Mouse (Mus musculus) intestine, embryonic 15.5 days (tissue): ENCODE measurements around the gene Cdhr4. TPM values are rescaled to one million over a fixed set of nuclear protein-coding genes. Genes with fewer than 3 reads are reported as not detected.
A peak's percentile ranks its signal among the peaks of the same experiment; 100 is the strongest.

Source experiments
- ATAC-seq: fragments of 200-750 bp; cut with Nextera tagmentation; 2 replicates; pipeline ENCODE4 v1.8.0; 2017; ENCODE audit warnings: moderate TSS enrichment, moderate library complexity
- H3K27ac ChIP-seq: fragments of 300-500 bp; sonication (generic); 2 replicates; pipeline ENCODE4 v1.5.1; 2015; ENCODE audit warnings: mild to moderate bottlenecking, inconsistent platforms
- H3K27me3 ChIP-seq: fragments of 300-500 bp; sonication (generic); replicated peaks from 2 replicates; pipeline ENCODE4 v1.6.1; 2015; ENCODE audit warnings: inconsistent platforms
- H3K36me3 ChIP-seq: fragments of 300-500 bp; sonication (generic); 2 replicates; pipeline ENCODE4 v1.6.1; 2015; ENCODE audit warnings: inconsistent platforms
- H3K4me1 ChIP-seq: fragments of 300-500 bp; sonication (generic); replicated peaks from 2 replicates; pipeline ENCODE4 v1.6.1; 2015; ENCODE audit warnings: inconsistent platforms
- H3K4me2 ChIP-seq: fragments of 300-500 bp; sonication (generic); replicated peaks from 2 replicates; pipeline ENCODE4 v1.6.1; 2015; ENCODE audit warnings: mild to moderate bottlenecking, inconsistent platforms
- H3K4me3 ChIP-seq: fragments of 300-500 bp; sonication (generic); replicated peaks from 2 replicates; pipeline ENCODE4 v1.5.1; 2015; ENCODE audit warnings: inconsistent platforms
- H3K9ac ChIP-seq: fragments of 300-500 bp; sonication (generic); 2 replicates; pipeline ENCODE4 v1.6.1; 2015; ENCODE audit warnings: inconsistent platforms
- H3K9me3 ChIP-seq: fragments of 300-500 bp; sonication (generic); 2 replicates; pipeline ENCODE4 v1.6.1; 2016; ENCODE audit warnings: inconsistent platforms
- WGBS: fragments of 180-500 bp; shearing (Covaris S2); methylation state at CpG from one replicate; pipeline ENCODE4 v1.1.7; 2015; 5-methylcytosine and 5-hydroxymethylcytosine counted together
- polyA plus RNA-seq: library from polyadenylated mRNA; unstranded; fragments of >200 nt; fragmentation: Nextera tagmentation; extraction: Ambion mirVana; gene quantifications from 2 replicates; pipeline ENCODE4 v1.2.1, GENCODE M21; 2015

Cdhr4 gene
- polyA plus RNA-seq, result 8.4 and 9.4 TPM in 2 replicates

DNA sequence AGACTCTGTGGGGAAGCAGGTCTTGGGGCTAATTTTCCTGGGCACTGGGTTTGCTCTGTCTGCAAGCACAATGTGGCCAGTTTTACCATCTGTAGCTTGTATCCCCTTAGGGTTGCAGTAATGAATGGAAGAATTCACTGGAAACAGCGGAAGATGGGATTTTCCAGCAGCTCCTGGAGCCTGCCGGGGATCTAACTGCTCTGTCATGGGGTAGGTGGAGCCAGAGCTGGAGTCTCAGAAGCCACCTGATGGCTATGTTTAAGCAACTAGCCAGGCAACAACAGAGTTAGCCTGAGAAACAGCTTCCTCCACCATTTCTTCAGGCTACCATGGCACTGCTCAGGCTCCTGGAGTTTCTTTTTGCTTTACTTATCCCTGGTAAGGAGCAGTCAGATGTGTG is at the start of gene Cdhr4:
Cdhr4 (plus strand) TSS at position 301 of the 400 bp plus-strand sequence.
- WGBS, result 72% methylated on average over 2 of the region's 2 CpGs
- Histone ChIP-seq H3K9me3 (no peaks in the 10 kb centered on the region), H3K4me2 (no peak within 1 kb of the TSS)

DNA sequence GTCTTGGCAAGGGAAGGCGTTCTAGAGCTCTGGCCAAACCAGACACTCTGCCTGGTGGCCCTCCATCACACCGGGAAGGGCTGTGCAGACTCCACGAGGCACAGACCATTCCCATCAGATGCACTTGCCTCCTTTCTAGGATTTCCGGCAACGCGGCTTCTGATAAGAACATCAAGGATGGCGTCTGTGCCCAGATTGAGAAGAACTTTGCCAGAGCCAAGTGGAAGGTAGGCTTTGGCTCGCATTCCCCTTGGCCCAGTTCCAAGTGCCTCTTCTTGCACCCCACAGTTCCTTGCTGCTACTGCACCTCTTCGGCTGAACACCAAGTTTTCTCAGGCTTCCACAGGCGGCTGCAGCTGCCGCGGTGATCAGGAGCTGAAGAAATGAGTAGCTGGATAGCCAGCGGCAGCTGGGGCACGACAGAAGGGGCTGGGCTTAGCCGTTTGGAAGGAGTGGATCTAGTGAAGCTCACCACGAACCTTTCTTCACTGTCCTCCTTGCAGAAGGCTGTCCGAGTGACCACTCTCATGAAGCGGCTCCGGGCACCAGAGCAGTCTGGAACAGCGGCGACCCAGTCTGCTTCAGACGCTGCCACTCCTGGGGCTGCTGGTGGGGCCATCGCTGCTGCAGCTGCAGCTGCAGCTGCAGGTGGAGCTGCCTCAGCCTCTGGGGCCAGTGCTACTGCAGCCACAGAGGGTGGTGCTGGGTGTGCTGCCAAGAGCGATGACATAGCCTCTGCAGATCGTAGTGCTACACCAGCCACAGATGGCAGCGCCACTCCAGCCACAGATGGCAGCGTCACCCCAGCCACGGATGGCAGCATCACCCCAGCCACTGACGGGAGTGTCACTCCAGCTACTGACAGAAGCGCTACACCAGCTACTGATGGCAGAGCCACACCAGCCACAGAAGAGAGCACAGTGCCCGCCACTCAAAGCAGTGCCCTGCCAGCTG is 44.8 kb upstream of the Cdhr4 start:
- Histone ChIP-seq H3K4me3 (no peak overlapping the region), H3K4me1 (peaks cover 3% of the 10 kb centered on the region), H3K4me2 (no peak overlapping the region), H3K27ac (no peak overlapping the region), H3K9ac (no peak overlapping the region), H3K27me3 (no peaks in the 10 kb centered on the region), H3K36me3 (no peaks in the 10 kb centered on the region), H3K9me3 (no peaks in the 10 kb centered on the region)
- no peak for ATAC-seq
- 88% methylated on average over 31 of the region's 31 CpGs for WGBS

More for the DNA sequence above, at the start of gene Cdhr4:
- Histone ChIP-seq H3K9ac (no peak within 1 kb of the TSS), H3K4me3 (no peak within 1 kb of the TSS), H3K4me1 (no peaks in the 10 kb centered on the region), H3K27me3 (no peaks in the 10 kb centered on the region), H3K36me3 (no peaks in the 10 kb centered on the region), H3K27ac (no peak within 1 kb of the TSS)
- ATAC-seq, result no peak

DNA sequence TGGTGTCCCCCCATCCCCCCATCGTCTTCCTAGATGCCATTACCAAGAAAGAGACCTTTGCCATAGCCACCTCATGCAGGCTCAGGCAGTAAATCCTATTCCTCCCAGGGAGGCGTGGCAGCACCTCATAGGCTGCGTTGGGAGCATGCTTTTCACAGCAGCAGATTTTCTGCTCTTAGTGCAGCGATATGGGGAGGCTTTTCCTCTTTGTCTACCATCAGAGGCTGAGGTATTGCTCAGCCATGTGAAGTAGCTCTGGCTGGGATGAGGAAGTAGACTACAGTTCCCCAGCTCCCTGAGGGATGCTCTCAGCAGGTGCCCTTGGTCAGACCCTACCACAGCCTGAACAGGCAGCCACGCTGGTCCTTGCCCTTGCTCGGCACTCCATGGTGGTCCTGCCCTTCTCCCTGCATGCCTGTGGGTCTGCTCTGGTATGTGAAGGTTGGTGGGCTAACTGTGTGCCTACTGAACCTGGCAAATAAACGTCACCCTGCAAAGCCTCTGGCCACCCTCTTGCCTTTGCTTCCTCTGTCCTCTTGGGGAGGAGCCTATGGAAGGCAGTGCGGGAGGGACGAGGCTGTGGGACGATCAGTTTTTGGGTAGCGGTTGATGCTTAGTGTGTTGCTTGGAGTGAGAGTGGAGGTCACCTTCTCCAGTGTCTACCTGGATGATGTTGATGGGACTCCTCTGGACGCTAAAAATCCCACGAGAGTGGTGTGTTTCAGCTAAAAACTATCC is 42.9 kb upstream of the Cdhr4 start:
- Histone ChIP-seq H3K4me3 (no peak overlapping the region), H3K36me3 (no peaks in the 10 kb centered on the region), H3K27ac (no peak overlapping the region), H3K9me3 (no peaks in the 10 kb centered on the region), H3K27me3 (no peaks in the 10 kb centered on the region), H3K4me1 (peaks cover 3% of the 10 kb centered on the region), H3K9ac (no peak overlapping the region), H3K4me2 (no peak overlapping the region)
- no peak for ATAC-seq
- WGBS, result 75% methylated on average over 13 of the region's 13 CpGs

DNA sequence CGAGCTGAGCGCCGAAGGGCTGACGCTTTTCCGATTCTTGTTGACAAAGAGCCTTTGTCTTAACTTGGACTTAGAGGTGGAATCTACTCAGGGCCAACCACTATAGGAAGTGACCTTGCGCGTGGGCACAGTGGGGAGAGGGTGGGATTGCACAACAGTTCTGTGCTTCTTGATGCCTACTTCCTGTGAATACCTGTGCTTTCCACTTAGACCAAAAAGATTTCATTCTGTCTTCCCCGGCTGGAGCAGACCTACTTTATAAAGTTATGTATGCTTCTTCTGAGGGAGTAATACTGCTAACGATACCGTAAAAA is 42.4 kb upstream of the Cdhr4 start, which contains the start of gene Traip:
Traip (plus strand) TSS at position 215 of the 314 bp plus-strand sequence.
- Histone ChIP-seq H3K27ac (peak within 1 kb of the TSS; percentile 74), H3K4me1 (peaks cover 3% of the 10 kb centered on the region), H3K4me2 (peak within 1 kb of the TSS; percentile 75), H3K27me3 (no peaks in the 10 kb centered on the region), H3K9me3 (no peaks in the 10 kb centered on the region), H3K4me3 (peak within 1 kb of the TSS; percentile 68), H3K9ac (peak within 1 kb of the TSS; percentile 53), H3K36me3 (no peaks in the 10 kb centered on the region)
- 87% methylated on average over 10 of the region's 10 CpGs for WGBS
- ATAC-seq, result no peak

DNA sequence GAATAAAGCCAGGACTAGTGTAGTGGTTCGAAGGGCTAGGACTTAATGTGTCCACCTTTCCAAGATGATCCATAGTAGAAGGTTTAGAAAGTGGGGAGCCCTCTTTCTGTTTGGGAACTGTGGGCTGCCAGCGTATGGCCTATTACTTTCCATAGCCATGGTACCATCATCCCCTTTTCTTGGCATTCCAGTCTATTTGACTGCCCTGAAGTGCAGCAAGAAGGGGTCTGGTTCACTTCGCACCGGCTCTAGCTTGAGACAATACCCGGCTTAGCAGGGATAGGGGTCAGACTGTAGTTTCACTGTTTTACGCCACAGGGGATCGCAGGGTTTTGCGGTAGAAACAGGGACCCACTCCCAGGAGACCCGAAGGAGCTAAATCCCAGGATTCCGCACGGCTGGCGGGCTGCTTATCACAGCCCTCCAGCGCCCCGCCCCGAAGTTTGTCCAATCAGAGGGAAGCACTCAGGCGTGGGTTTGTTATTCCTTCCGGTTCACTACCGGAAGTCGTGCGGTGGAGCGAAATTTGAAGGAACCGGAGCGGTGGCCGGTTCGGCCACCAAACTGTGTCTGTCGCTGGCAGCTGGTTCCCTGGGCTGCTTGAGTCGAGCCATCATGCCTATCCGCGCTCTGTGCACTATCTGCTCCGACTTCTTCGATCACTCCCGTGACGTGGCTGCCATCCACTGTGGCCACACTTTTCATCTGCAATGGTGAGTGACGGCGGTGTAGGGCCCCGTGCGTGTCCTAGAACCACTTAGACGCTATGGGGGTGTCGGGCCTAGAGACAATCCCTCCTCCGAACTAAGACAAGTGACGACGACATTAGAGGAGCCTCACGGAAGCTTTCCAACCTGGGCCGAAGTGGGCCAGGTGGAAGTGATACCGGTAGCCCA is 41.6 kb upstream of the Cdhr4 start:
- H3K27ac ChIP-seq, result peak overlapping the region; percentile 74
- H3K36me3 ChIP-seq, result no peaks in the 10 kb centered on the region

DNA sequence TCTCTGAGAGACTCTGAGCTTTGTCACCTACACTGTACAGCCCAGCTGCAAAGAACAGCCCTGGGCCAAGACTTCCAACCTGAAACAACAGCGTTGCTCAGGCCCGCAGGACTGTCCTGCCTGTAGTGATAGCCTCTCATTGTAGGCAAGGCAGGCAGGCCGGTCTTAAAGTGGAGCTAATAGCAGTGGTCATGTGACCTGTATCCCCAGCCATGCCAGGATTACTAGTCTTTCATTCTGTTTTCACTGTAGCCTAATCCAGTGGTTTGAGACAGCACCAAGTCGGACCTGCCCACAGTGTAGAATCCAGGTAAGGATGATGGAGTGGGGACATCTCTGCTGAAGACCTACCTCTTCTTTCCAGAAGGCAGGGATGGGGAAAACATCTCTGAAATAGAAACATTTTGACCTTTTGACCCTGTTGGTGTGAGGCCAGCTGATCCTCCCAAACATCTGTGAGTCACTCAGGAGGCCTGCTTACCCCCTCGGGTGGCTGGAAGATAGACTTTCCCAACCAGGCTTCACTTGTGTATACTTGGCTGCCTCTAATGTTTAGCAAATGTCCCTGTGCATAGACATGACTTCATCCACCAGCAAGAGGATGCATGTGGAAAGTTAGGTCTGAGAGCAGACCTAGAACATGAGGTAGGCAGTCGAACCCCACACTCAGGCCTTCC is 36.5 kb upstream of the Cdhr4 start:
- peaks cover 3% of the 10 kb centered on the region for H3K4me1 ChIP-seq
- no peak overlapping the region for H3K9ac ChIP-seq
- H3K27ac ChIP-seq, result no peak overlapping the region
- no peak for ATAC-seq
- no peaks in the 10 kb centered on the region for H3K9me3 ChIP-seq
- H3K27me3 ChIP-seq, result no peaks in the 10 kb centered on the region
- H3K4me3 ChIP-seq, result no peak overlapping the region
- WGBS, result 76% methylated on average over 6 of the region's 6 CpGs
- H3K36me3 ChIP-seq, result peaks cover 17% of the 10 kb centered on the region; the same call in 1 of the 2 replicates
- no peak overlapping the region for H3K4me2 ChIP-seq

More for the DNA sequence above, 41.6 kb upstream of the Cdhr4 start:
- H3K9ac ChIP-seq, result peak overlapping the region; percentile 53
- peak overlapping the region; percentile 75 for H3K4me2 ChIP-seq
- no peaks in the 10 kb centered on the region for H3K27me3 ChIP-seq
- peak overlapping the region; percentile 68 for H3K4me3 ChIP-seq
- H3K9me3 ChIP-seq, result no peaks in the 10 kb centered on the region
- 21% methylated on average over 45 of the region's 45 CpGs for WGBS
- peak; percentile 95 for ATAC-seq
- peaks cover 3% of the 10 kb centered on the region for H3K4me1 ChIP-seq

DNA sequence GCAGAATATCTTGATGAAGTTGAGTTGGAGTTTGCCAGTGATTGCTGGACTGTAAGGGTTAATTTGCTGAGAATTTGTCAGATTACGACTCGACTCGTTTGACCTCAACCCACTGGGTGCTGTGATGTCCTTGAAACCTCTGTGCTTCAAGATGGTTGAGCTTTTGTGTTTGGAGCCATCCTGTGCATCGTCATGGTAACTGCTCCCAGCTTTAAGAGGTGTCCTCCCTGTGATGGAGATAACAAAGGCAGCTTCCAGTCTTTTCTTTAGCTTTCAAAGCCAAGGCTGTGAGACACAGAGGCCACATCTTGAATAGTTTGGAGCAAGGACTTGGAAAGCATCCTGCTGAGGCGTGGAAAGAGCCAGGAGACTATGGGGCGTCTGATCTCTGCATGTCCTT is 35.2 kb upstream of the Cdhr4 start:
- Histone ChIP-seq H3K27me3 (no peaks in the 10 kb centered on the region), H3K27ac (no peak overlapping the region), H3K4me3 (no peak overlapping the region), H3K9ac (no peak overlapping the region), H3K9me3 (no peaks in the 10 kb centered on the region), H3K4me1 (no peaks in the 10 kb centered on the region; the same call in 1 of the 2 replicates), H3K4me2 (no peak overlapping the region), H3K36me3 (peaks cover 25% of the 10 kb centered on the region)
- WGBS, result 64% methylated on average over 6 of the region's 6 CpGs
- no peak for ATAC-seq

DNA sequence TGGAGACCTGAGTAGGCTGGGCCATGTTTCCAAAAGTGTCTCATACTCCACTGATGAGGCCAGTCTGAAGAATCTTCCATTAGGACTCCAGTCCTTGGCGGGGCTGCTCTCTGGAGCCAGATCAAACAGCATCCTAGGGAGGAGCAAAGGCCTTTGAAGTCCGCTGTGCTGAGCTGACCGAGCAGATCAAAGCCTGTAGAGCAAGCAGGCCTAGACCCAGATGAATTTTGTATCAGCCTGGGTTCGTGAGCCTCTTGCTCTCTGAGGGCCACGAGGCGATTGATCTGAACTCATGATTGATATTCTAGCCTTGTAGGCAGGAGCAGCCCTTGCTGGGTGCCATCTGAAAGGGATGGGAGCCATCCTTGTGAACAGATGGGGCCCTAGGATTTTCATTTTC is 32.4 kb upstream of the Cdhr4 start:
- H3K27me3 ChIP-seq, result no peaks in the 10 kb centered on the region
- H3K27ac ChIP-seq, result no peak overlapping the region
- no peaks in the 10 kb centered on the region for H3K4me1 ChIP-seq
- H3K36me3 ChIP-seq, result peaks cover 28% of the 10 kb centered on the region
- no peak overlapping the region for H3K9ac ChIP-seq
- ATAC-seq, result no peak
- WGBS, result 58% methylated on average over 6 of the region's 6 CpGs
- H3K4me2 ChIP-seq, result no peak overlapping the region
- H3K4me3 ChIP-seq, result no peak overlapping the region
- no peaks in the 10 kb centered on the region for H3K9me3 ChIP-seq

DNA sequence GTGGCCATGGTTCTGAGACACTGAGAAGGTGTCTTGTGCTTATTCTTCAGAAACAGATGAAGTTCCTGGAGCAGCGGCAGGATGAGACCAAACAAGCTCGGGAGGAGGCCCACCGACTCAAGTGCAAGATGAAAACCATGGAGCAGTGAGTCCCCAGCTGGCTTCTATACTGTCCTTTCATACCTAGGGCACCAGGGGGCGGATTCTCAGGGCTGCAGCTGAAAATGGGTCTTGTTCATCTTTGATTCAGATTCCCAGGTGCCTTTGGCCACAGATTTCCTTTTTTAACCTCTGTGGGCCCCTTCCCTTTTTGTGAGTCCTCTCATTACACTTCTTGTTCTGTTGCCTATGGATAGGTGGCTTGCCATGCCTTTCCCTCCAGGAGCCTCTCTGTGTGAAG is 31.4 kb upstream of the Cdhr4 start:
- H3K27ac ChIP-seq, result no peak overlapping the region
- no peak overlapping the region for H3K4me2 ChIP-seq
- H3K36me3 ChIP-seq, result peaks cover 29% of the 10 kb centered on the region
- H3K9ac ChIP-seq, result no peak overlapping the region
- no peak overlapping the region for H3K4me3 ChIP-seq
- WGBS, result 76% methylated on average over 4 of the region's 4 CpGs
- no peaks in the 10 kb centered on the region for H3K9me3 ChIP-seq
- no peaks in the 10 kb centered on the region for H3K27me3 ChIP-seq
- no peak for ATAC-seq
- H3K4me1 ChIP-seq, result no peaks in the 10 kb centered on the region

DNA sequence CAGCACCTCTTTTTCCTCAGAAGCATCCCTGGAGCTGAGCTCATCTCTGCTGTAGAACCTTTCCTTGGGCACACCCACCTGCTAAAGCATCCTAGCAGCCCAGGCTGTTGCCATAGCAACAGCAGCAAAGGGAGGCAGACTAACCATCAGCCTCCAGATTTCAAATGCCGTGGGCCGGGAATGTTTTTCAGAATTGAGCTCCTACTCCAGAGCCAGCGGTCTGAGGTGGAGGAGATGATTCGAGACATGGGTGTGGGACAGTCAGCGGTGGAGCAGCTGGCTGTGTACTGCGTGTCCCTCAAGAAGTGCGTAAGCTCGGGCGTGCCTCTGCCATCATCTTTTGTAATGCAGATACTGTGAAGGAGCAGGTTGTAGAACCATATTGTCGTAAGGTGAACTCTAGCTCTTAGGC is 30.9 kb upstream of the Cdhr4 start:
- H3K9ac ChIP-seq, result no peak overlapping the region
- peaks cover 29% of the 10 kb centered on the region for H3K36me3 ChIP-seq
- H3K4me2 ChIP-seq, result no peak overlapping the region
- no peaks in the 10 kb centered on the region for H3K27me3 ChIP-seq
- H3K4me1 ChIP-seq, result no peaks in the 10 kb centered on the region
- no peak for ATAC-seq
- WGBS, result 88% methylated on average over 10 of the region's 10 CpGs
- H3K27ac ChIP-seq, result no peak overlapping the region
- no peak overlapping the region for H3K4me3 ChIP-seq
- no peaks in the 10 kb centered on the region for H3K9me3 ChIP-seq

DNA sequence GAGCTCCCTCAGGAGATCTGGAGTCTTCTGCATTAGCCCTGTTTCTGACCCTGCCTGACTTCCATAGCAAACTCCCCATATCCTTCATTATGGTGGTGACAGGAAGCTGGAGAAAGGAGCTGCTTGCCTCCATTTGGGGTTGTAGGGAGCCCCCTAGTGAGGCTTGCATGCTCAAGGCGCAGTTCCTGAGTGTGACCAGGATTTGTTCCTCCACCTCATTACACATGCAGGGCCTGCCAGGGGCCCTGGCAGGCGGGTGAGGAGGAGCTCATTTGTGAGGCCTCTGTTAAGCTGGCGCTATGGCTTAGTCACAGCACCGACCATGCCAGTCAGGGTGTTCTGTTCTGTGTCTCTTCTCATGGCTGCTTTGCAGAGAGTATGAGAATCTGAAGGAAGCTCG is 30.4 kb upstream of the Cdhr4 start:
- Histone ChIP-seq H3K9ac (no peak overlapping the region), H3K4me1 (no peaks in the 10 kb centered on the region), H3K9me3 (no peaks in the 10 kb centered on the region), H3K27me3 (no peaks in the 10 kb centered on the region), H3K4me3 (no peak overlapping the region), H3K36me3 (peaks cover 26% of the 10 kb centered on the region), H3K27ac (no peak overlapping the region), H3K4me2 (no peak overlapping the region)
- ATAC-seq, result no peak
- 54% methylated on average over 5 of the region's 5 CpGs for WGBS
